Mouse (Mus musculus) kidney, embryonic 14.5 days (tissue): ENCODE measurements around the gene Fbxo5. TPM values are rescaled to one million over a fixed set of nuclear protein-coding genes. Genes with fewer than 3 reads are reported as not detected.

Experiments used
- ATAC-seq: fragments of 200-750 bp; cut with Nextera tagmentation; 2 replicates; pipeline ENCODE4 v1.8.0; 2017; ENCODE audit warnings: moderate number of reproducible peaks, mild to moderate bottlenecking, moderate TSS enrichment, moderate library complexity; ENCODE audit not compliant: low FRiP score, low TSS enrichment
- H3K27ac ChIP-seq: fragments of 300-500 bp; sonication (generic); 2 replicates; pipeline ENCODE4 v1.5.1; 2014; ENCODE audit warnings: low read depth, mild to moderate bottlenecking, low read length, moderate library complexity, mixed read lengths
- H3K27me3 ChIP-seq: fragments of 300-500 bp; sonication (generic); 2 replicates; pipeline ENCODE4 v1.6.1; 2014; ENCODE audit warnings: mild to moderate bottlenecking, low read length; ENCODE audit not compliant: control insufficient read depth, insufficient read depth
- H3K36me3 ChIP-seq: fragments of 300-500 bp; sonication (generic); 2 replicates; pipeline ENCODE4 v1.6.1; 2014; ENCODE audit warnings: low read length, mixed read lengths; ENCODE audit not compliant: control insufficient read depth, insufficient read depth
- H3K4me1 ChIP-seq: fragments of 300-500 bp; sonication (generic); 2 replicates; pipeline ENCODE4 v1.6.1; 2014; ENCODE audit warnings: low read length, mixed read lengths; ENCODE audit not compliant: control insufficient read depth, insufficient read depth
- H3K4me2 ChIP-seq: fragments of 300-500 bp; sonication (generic); replicated peaks from 2 replicates; pipeline ENCODE4 v1.6.1; 2014; ENCODE audit warnings: low read depth, mild to moderate bottlenecking, low read length
- H3K4me3 ChIP-seq: fragments of 300-500 bp; sonication (generic); 2 replicates; pipeline ENCODE4 v1.5.1; 2014; ENCODE audit warnings: mild to moderate bottlenecking, low read length
- H3K9ac ChIP-seq: fragments of 300-500 bp; sonication (generic); 2 replicates; pipeline ENCODE4 v1.6.1; 2014; ENCODE audit warnings: low read depth, mild to moderate bottlenecking, low read length, moderate library complexity
- H3K9me3 ChIP-seq: fragments of 300-500 bp; sonication (generic); 2 replicates; pipeline ENCODE4 v1.6.1; 2016; ENCODE audit warnings: low read length; ENCODE audit not compliant: control insufficient read depth
- WGBS: fragments of 180-500 bp; shearing (Covaris S2); extraction: QIAGEN DNeasy Blood & Tissue Kit; methylation state at CpG from one replicate; pipeline ENCODE4 v1.1.7; 2014; 5-methylcytosine and 5-hydroxymethylcytosine counted together
- polyA plus RNA-seq: library from polyadenylated mRNA; unstranded; fragments of >200 nt; fragmentation: Nextera tagmentation; extraction: Ambion mirVana; gene quantifications from 2 replicates; pipeline ENCODE4 v1.2.1, GENCODE M21; 2014

Gene Fbxo5
- polyA plus RNA-seq, 1 experiment from 2014 or later: 85.1 TPM

GRCm38 (mm10) chr10:5802866-5803265 lies 2.5 kb downstream of the Fbxo5 start:
- WGBS: 24% methylated on average over 6 of the region's 6 CpGs
- H3K9ac ChIP-seq: peak overlapping the region; percentile 50; the same call in 1 of the 2 replicates
- no peak overlapping the region for H3K27ac ChIP-seq
- peaks cover 41% of the 10 kb centered on the region for H3K36me3 ChIP-seq
- no peaks in the 10 kb centered on the region for H3K9me3 ChIP-seq
- H3K4me3 ChIP-seq: peak overlapping the region; percentile 87
- H3K4me1 ChIP-seq: peaks cover 9% of the 10 kb centered on the region
- H3K4me2 ChIP-seq: peak overlapping the region; percentile 71
- ATAC-seq: no peak
- H3K27me3 ChIP-seq: no peaks in the 10 kb centered on the region

- 97% methylated on average over 1 of the region's 1 CpGs for WGBS
Measured at GRCm38 (mm10) chr10:5800490-5800889, 4.9 kb downstream of the Fbxo5 start.

GRCm38 (mm10) chr10:5798069-5798468 lies 7.3 kb downstream of the Fbxo5 start:
- peaks cover 41% of the 10 kb centered on the region for H3K36me3 ChIP-seq
- 0 out of 2 replicates have a peak, but pooled peaks have one; percentile 22 for ATAC-seq
- no peak overlapping the region for H3K9ac ChIP-seq
- no peaks in the 10 kb centered on the region for H3K27me3 ChIP-seq
- H3K27ac ChIP-seq: no peak overlapping the region
- no peak overlapping the region for H3K4me3 ChIP-seq
- H3K4me1 ChIP-seq: peaks cover 6% of the 10 kb centered on the region
- no peak overlapping the region for H3K4me2 ChIP-seq
- no peaks in the 10 kb centered on the region for H3K9me3 ChIP-seq
- 87% methylated on average over 4 of the region's 4 CpGs for WGBS

More at GRCm38 (mm10) chr10:5800490-5800889, 4.9 kb downstream of the Fbxo5 start:
- Histone ChIP-seq H3K9me3 (no peaks in the 10 kb centered on the region), H3K4me2 (no peak overlapping the region), H3K4me3 (no peak overlapping the region), H3K27ac (no peak overlapping the region), H3K9ac (no peak overlapping the region), H3K36me3 (peaks cover 41% of the 10 kb centered on the region), H3K4me1 (peaks cover 9% of the 10 kb centered on the region), H3K27me3 (no peaks in the 10 kb centered on the region)
- ATAC-seq: no peak

GRCm38 (mm10) chr10:5790657-5791056 lies 14.7 kb downstream of the Fbxo5 start:
- Histone ChIP-seq H3K36me3 (no peaks in the 10 kb centered on the region), H3K4me1 (no peaks in the 10 kb centered on the region), H3K9me3 (no peaks in the 10 kb centered on the region), H3K4me3 (no peak overlapping the region), H3K27me3 (no peaks in the 10 kb centered on the region), H3K9ac (no peak overlapping the region), H3K4me2 (no peak overlapping the region), H3K27ac (no peak overlapping the region)
- ATAC-seq: no peak
- WGBS: 16% methylated on average over 12 of the region's 12 CpGs

GRCm38 (mm10) chr10:5786923-5787322 lies 18.5 kb downstream of the Fbxo5 start:
- Histone ChIP-seq H3K27me3 (no peaks in the 10 kb centered on the region), H3K9me3 (no peaks in the 10 kb centered on the region), H3K36me3 (no peaks in the 10 kb centered on the region), H3K27ac (no peak overlapping the region), H3K4me1 (no peaks in the 10 kb centered on the region), H3K4me3 (no peak overlapping the region), H3K4me2 (no peak overlapping the region), H3K9ac (no peak overlapping the region)
- 34% methylated on average over 4 of the region's 4 CpGs for WGBS
- no peak for ATAC-seq

Other genes with a start within 250 kb of the Fbxo5 start
- gene Myct1, start 211.8 kb downstream of the Fbxo5 start, polyA plus RNA-seq: 6.1 and 6.6 TPM in 2 replicates
- 0.91 and 1.2 TPM in 2 replicates for gene Vip, start 166.4 kb downstream of the Fbxo5 start, polyA plus RNA-seq
- 18.9 and 19.4 TPM in 2 replicates for gene Mtrf1l, start 18.3 kb upstream of the Fbxo5 start, polyA plus RNA-seq
- 0.64 and 1.9 TPM in 2 replicates for gene Rgs17, start 116.8 kb upstream of the Fbxo5 start, polyA plus RNA-seq